Mouse (Mus musculus): ENCODE results near the gene Nudt10. TPM values are rescaled to one million over a fixed set of nuclear protein-coding genes. Genes with fewer than 3 reads are reported as not detected.

Nudt10 gene
- 0.41 and 0.52 TPM in 2 replicates for polyA plus RNA-seq (2015; fragmentation: Nextera tagmentation; extraction: Ambion mirVana)

DNA sequence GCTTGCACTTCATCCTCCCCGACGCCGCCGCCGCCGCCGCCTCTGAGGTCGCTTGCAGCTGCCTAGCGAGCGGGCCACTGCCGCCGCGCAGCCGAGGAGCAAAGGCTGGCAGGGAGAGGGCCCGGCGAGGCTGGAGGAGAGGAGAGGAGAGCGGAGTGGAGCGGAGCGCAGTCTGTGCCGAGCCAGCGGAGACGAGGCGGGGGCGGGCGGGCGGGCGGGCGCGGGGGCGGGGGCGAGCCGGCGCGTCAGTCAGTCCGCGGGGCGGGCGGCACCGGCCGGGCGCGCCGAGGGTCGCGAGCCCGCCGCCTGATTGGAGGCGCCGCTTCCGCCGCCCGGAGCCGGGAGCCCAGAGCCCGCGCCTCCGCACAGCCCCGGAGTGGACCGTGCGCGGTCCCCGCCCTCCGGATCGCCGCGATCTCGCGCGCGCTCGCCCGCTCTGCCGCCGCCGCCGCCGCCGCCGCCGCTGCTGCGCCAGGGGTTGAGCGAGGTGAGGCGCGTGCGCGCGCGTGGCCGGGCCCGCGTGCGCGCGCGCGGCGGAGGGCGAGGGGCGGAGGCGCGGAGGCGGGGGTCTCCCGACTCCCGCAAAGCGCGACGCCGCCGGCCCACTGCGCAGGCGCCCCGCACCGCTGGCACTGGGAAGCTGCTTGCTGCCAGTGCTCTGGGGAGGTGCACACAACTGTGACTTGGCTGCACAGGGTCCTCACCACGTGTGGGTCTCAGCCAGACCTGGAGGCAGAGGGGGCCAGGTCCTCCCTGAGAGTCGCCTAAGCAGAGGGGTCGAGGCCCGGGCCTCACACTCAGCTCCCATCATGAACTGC lies at the start of gene Nudt10:
Gene Nudt10 (minus strand): TSS at position 193 of the 818 bp plus-strand sequence.

Other genes starting within 250 kb of the Nudt10 start
- 0.12 and 0.22 TPM in 2 replicates for gene Nudt11, start 125.6 kb downstream of the Nudt10 start, polyA plus RNA-seq (2015; fragmentation: Nextera tagmentation; extraction: Ambion mirVana)
- gene AU022751, start 89.6 kb downstream of the Nudt10 start, polyA plus RNA-seq (2015; fragmentation: Nextera tagmentation; extraction: Ambion mirVana), result not detected in 2 replicates
- 0.04 and 0.05 TPM in 2 replicates for gene Bmp15, start 147.7 kb upstream of the Nudt10 start, polyA plus RNA-seq (2015; fragmentation: Nextera tagmentation; extraction: Ambion mirVana)
- 0.20 and 0.42 TPM in 2 replicates for gene Shroom4, start 226.8 kb upstream of the Nudt10 start, polyA plus RNA-seq (2015; fragmentation: Nextera tagmentation; extraction: Ambion mirVana)

All from spleen, postnatal 0 days (tissue).